Mouse (Mus musculus): ENCODE data around the gene B430306N03Rik. TPM values are rescaled to one million over a fixed set of nuclear protein-coding genes. Genes with fewer than 3 reads are reported as not detected.

B430306N03Rik gene
- polyA plus RNA-seq, 1 experiment from 2014 or later = 0.03 TPM

DNA sequence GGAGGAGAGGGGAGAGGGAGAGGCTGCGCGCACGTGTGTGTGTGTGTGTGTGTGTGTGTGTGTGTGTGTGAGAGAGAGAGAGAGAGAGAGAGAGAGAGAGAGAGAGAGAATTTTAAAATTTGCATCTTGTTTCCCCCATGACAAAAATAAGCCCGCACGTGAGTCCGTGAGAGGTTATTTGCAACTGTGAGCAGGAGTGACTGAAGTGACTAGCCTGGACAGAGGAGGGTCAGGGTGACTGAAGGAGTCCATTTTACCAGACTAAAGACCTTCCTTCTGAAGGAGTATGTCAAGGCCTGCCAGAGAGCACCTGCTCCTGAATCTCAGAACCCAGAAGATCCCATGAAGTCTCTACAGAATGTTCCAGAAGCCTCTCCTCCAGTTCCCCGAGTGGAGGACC lies 16.2 kb upstream of the B430306N03Rik start:
- H3K27me3 ChIP-seq (ENCODE audit: control insufficient read depth, insufficient read depth, low read length) = no peaks in the 10 kb centered on the region
- no peaks in the 10 kb centered on the region for H3K9me3 ChIP-seq (ENCODE audit: control insufficient read depth, low read length)
- H3K36me3 ChIP-seq (ENCODE audit: control insufficient read depth, insufficient read depth, low read length) = no peaks in the 10 kb centered on the region
- H3K9ac ChIP-seq (ENCODE audit: low read length) = no peak overlapping the region
- DNase-seq (ENCODE audit: low spot score, missing footprints) = no peak
- no peak overlapping the region for H3K27ac ChIP-seq (ENCODE audit: low read depth, low read length)
- H3K4me2 ChIP-seq = no peak overlapping the region
- 65% methylated on average over 7 of the region's 7 CpGs for WGBS
- H3K4me3 ChIP-seq (ENCODE audit: low read depth, low read length) = no peak overlapping the region
- ATAC-seq (ENCODE audit: low FRiP score) = no peak
- no peaks in the 10 kb centered on the region for H3K4me1 ChIP-seq (ENCODE audit: control insufficient read depth, insufficient read depth, low read length)

DNA sequence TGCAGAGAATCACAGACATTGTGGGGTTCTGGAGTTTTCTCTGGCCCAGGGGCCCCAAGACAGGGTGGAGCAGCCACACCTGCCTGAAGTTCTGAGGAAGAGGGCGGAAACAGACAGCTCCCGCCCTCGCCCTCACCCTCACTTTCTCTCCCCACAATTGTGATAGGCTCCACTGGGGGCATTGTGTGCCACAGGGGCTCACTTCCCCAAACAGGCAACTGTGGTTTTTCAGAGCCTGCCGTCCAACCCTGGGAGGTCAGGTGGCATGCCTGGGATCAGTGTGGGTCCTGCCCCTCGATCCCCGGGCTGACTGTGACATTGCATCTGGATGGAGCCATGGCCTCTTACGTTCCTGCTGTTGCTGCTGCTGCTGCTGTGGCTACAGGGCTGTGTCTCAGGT lies 15.7 kb upstream of the B430306N03Rik start:
- no peak for DNase-seq (ENCODE audit: low spot score, missing footprints)
- H3K4me1 ChIP-seq (ENCODE audit: control insufficient read depth, insufficient read depth, low read length) = no peaks in the 10 kb centered on the region
- no peaks in the 10 kb centered on the region for H3K9me3 ChIP-seq (ENCODE audit: control insufficient read depth, low read length)
- H3K36me3 ChIP-seq (ENCODE audit: control insufficient read depth, insufficient read depth, low read length) = no peaks in the 10 kb centered on the region
- H3K4me3 ChIP-seq (ENCODE audit: low read depth, low read length) = no peak overlapping the region
- ATAC-seq (ENCODE audit: low FRiP score) = no peak
- no peak overlapping the region for H3K27ac ChIP-seq (ENCODE audit: low read depth, low read length)
- 72% methylated on average over 7 of the region's 7 CpGs for WGBS
- H3K9ac ChIP-seq (ENCODE audit: low read length) = no peak overlapping the region
- no peak overlapping the region for H3K4me2 ChIP-seq
- no peaks in the 10 kb centered on the region for H3K27me3 ChIP-seq (ENCODE audit: control insufficient read depth, insufficient read depth, low read length)

DNA sequence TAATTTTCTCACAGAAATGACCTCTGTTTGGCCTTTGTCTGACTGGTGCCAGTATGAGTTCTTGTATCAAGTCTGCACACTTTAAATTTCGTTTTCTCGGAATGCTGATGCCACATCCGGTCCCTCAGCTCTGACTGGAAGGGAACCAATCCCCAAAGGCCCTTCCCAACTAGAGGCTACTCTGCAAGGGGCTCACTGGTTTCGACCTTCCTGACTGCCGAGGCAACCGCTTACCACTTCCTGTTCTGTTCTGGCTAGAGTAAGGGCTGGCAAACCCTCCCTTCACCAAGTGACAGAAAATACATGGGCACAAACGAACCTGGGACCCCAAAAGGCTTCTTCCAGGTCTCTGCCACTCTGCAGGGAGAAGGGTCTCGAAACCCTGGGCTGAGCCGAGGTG lies 15.1 kb upstream of the B430306N03Rik start:
- 84% methylated on average over 9 of the region's 9 CpGs for WGBS
- ATAC-seq (ENCODE audit: low FRiP score) (no peak), DNase-seq (ENCODE audit: low spot score, missing footprints) (no peak)
- no peak overlapping the region for H3K27ac ChIP-seq (ENCODE audit: low read depth, low read length)
- H3K9me3 ChIP-seq (ENCODE audit: control insufficient read depth, low read length) = no peaks in the 10 kb centered on the region
- H3K36me3 ChIP-seq (ENCODE audit: control insufficient read depth, insufficient read depth, low read length) = no peaks in the 10 kb centered on the region
- H3K27me3 ChIP-seq (ENCODE audit: control insufficient read depth, insufficient read depth, low read length) = no peaks in the 10 kb centered on the region
- H3K4me3 ChIP-seq (ENCODE audit: low read depth, low read length) = no peak overlapping the region
- no peak overlapping the region for H3K4me2 ChIP-seq
- H3K4me1 ChIP-seq (ENCODE audit: control insufficient read depth, insufficient read depth, low read length) = no peaks in the 10 kb centered on the region
- H3K9ac ChIP-seq (ENCODE audit: low read length) = no peak overlapping the region

DNA sequence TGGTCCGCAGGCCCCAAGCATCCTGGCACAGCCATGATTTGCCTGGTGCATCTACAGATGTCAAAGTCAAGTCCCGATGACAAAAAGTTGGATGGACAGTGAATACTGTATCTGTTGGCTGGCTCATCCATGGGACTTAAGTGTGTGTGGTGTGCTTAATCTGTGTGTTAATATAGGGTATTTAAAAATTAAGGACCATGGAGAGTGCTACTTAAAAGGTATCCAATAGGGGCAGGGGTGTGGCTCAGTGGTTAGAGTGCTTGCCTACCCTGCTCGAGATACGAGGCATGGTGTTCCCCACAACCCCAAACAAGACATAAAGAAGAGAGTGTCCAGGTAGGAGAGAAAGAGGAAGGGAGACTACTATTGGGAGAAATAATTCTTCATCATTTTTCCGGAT lies 14.1 kb upstream of the B430306N03Rik start:
- Histone ChIP-seq H3K4me3 (ENCODE audit: low read depth, low read length) (no peak overlapping the region), H3K36me3 (ENCODE audit: control insufficient read depth, insufficient read depth, low read length) (no peaks in the 10 kb centered on the region), H3K27me3 (ENCODE audit: control insufficient read depth, insufficient read depth, low read length) (no peaks in the 10 kb centered on the region), H3K4me1 (ENCODE audit: control insufficient read depth, insufficient read depth, low read length) (no peaks in the 10 kb centered on the region), H3K4me2 (no peak overlapping the region), H3K9me3 (ENCODE audit: control insufficient read depth, low read length) (no peaks in the 10 kb centered on the region), H3K9ac (ENCODE audit: low read length) (no peak overlapping the region), H3K27ac (ENCODE audit: low read depth, low read length) (no peak overlapping the region)
- no peak for ATAC-seq (ENCODE audit: low FRiP score)
- 91% methylated on average over 5 of the region's 5 CpGs for WGBS
- DNase-seq (ENCODE audit: low spot score, missing footprints) = no peak

DNA sequence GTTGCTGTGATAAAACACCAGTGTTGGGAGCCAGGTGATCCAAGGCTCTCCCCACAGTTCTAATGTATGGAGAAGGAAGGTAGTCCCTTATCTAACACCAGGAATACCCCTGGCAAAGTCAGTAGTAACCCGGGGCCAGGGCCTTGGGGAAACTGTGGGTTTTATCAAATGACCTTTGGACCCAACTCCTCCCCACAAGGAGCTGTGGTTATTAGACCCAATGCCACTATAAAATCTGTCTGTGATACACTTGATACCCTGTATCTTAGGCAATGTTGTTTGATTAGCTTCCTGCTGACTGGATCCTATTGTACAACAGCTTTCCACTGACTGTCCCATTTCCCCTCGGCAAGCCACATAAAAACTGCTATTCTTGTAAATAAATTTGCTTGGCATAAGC lies 3.8 kb upstream of the B430306N03Rik start:
- Histone ChIP-seq H3K9me3 (ENCODE audit: control insufficient read depth, low read length) (no peaks in the 10 kb centered on the region), H3K4me3 (ENCODE audit: low read depth, low read length) (no peak overlapping the region), H3K4me1 (ENCODE audit: control insufficient read depth, insufficient read depth, low read length) (no peaks in the 10 kb centered on the region), H3K4me2 (no peak overlapping the region), H3K27ac (ENCODE audit: low read depth, low read length) (no peak overlapping the region), H3K27me3 (ENCODE audit: control insufficient read depth, insufficient read depth, low read length) (no peaks in the 10 kb centered on the region), H3K9ac (ENCODE audit: low read length) (no peak overlapping the region), H3K36me3 (ENCODE audit: control insufficient read depth, insufficient read depth, low read length) (no peaks in the 10 kb centered on the region)
- WGBS = 75% methylated on average over 2 of the region's 2 CpGs
- DNase-seq (ENCODE audit: low spot score, missing footprints) (no peak), ATAC-seq (ENCODE audit: low FRiP score) (no peak)

DNA sequence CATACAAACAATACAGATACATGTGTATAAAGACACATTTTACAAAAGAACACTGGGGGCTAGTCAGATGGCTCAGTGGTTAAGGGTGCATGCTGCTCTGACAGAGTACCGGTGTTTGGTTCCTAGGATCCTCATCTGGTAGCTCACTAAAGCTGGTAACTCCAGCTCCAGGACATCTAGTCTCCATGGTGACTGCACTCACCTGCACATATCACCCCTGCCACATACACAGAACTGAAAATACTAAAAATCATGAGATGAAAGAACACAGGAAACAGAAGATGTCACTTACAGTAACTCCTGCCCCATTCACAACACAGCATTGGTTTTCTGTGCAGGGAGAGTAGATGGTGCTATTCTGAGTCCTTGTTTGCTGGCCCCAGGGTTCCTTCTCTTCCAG lies 2.7 kb downstream of the B430306N03Rik start:
- WGBS = 97% methylated on average over 1 of the region's 1 CpGs
- no peak for ATAC-seq (ENCODE audit: low FRiP score)

DNA sequence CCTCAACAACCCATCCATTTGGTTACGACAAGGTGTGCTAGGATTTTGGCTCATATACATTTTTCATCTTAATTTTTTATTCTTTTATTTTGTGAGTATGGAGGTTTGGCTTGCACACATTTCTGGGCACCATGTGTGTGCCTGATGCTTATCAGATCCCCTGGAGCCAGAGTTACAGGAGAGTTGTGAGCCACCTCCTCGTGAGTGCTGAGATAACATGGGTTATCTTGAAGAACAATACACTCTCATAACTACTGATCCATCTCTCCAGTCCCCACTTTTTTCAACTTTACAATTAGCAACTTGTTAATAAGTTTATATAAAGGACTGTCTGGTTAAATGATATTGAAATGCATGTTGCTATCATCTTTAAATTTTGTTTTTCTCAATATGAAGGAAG lies 5.3 kb downstream of the B430306N03Rik start:
- H3K9ac ChIP-seq (ENCODE audit: low read length) = no peak overlapping the region
- H3K27ac ChIP-seq (ENCODE audit: low read depth, low read length) = no peak overlapping the region
- H3K4me3 ChIP-seq (ENCODE audit: low read depth, low read length) = no peak overlapping the region
- ATAC-seq (ENCODE audit: low FRiP score) (no peak), DNase-seq (ENCODE audit: low spot score, missing footprints) (no peak)
- no peaks in the 10 kb centered on the region for H3K36me3 ChIP-seq (ENCODE audit: control insufficient read depth, insufficient read depth, low read length)
- H3K27me3 ChIP-seq (ENCODE audit: control insufficient read depth, insufficient read depth, low read length) = no peaks in the 10 kb centered on the region
- no peaks in the 10 kb centered on the region for H3K9me3 ChIP-seq (ENCODE audit: control insufficient read depth, low read length)
- no peaks in the 10 kb centered on the region for H3K4me1 ChIP-seq (ENCODE audit: control insufficient read depth, insufficient read depth, low read length)
- WGBS = 83% methylated on average over 2 of the region's 2 CpGs
- H3K4me2 ChIP-seq = no peak overlapping the region

More for the DNA sequence above, 2.7 kb downstream of the B430306N03Rik start:
- H3K27ac ChIP-seq (ENCODE audit: low read depth, low read length) = no peak overlapping the region
- H3K9me3 ChIP-seq (ENCODE audit: control insufficient read depth, low read length) = no peaks in the 10 kb centered on the region
- H3K4me3 ChIP-seq (ENCODE audit: low read depth, low read length) = no peak overlapping the region
- H3K36me3 ChIP-seq (ENCODE audit: control insufficient read depth, insufficient read depth, low read length) = no peaks in the 10 kb centered on the region
- H3K4me2 ChIP-seq = no peak overlapping the region
- H3K9ac ChIP-seq (ENCODE audit: low read length) = no peak overlapping the region
- no peaks in the 10 kb centered on the region for H3K4me1 ChIP-seq (ENCODE audit: control insufficient read depth, insufficient read depth, low read length)
- no peaks in the 10 kb centered on the region for H3K27me3 ChIP-seq (ENCODE audit: control insufficient read depth, insufficient read depth, low read length)
- no peak for DNase-seq (ENCODE audit: low spot score, missing footprints)

DNA sequence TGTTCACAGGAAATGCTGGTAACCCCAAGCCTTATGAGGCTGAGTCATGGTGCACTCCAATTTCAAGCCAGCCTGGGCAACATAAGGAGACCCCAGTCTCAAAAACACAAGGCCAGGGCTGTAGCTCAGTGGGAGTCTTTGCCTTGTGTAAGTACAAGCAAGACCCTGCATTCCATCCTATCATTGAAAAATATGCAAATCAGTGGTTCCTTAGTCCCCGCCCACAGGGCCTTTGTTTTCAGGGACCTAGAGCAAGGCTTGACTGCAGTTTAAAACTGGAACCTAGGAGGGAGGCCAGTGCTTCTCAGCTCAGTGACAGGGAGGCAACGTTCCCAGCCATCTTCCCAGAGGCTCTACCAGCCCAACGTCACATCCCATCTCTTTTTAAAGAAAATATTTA lies 7.3 kb downstream of the B430306N03Rik start:
- ATAC-seq (ENCODE audit: low FRiP score) (no peak), DNase-seq (ENCODE audit: low spot score, missing footprints) (no peak)
- no peak overlapping the region for H3K4me3 ChIP-seq (ENCODE audit: low read depth, low read length)
- H3K27me3 ChIP-seq (ENCODE audit: control insufficient read depth, insufficient read depth, low read length) = no peaks in the 10 kb centered on the region
- no peak overlapping the region for H3K4me2 ChIP-seq
- H3K27ac ChIP-seq (ENCODE audit: low read depth, low read length) = no peak overlapping the region
- 70% methylated on average over 3 of the region's 3 CpGs for WGBS
- no peaks in the 10 kb centered on the region for H3K9me3 ChIP-seq (ENCODE audit: control insufficient read depth, low read length)
- H3K9ac ChIP-seq (ENCODE audit: low read length) = no peak overlapping the region
- no peaks in the 10 kb centered on the region for H3K36me3 ChIP-seq (ENCODE audit: control insufficient read depth, insufficient read depth, low read length)
- H3K4me1 ChIP-seq (ENCODE audit: control insufficient read depth, insufficient read depth, low read length) = no peaks in the 10 kb centered on the region

DNA sequence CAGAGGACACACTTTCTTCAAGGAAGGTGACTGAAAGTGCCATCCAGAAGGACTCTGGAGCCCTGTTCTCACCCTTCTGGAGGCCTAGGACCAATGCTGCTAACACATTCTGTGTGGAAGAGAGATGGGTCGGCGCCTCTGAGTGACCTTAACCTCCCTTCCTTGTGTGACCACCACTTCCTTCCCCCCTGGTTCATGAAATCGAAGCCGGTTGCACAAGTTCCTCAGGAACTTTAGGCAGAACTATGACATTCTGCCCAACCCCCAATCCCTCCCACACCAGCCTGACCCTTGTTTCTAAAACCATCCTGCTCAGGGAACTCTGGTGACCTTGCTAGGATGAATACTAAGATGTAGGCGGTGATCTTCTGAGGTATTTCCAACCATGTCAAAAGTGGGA lies 8.3 kb downstream of the B430306N03Rik start:
- Histone ChIP-seq H3K27ac (ENCODE audit: low read depth, low read length) (no peak overlapping the region), H3K4me1 (ENCODE audit: control insufficient read depth, insufficient read depth, low read length) (no peaks in the 10 kb centered on the region)

DNA sequence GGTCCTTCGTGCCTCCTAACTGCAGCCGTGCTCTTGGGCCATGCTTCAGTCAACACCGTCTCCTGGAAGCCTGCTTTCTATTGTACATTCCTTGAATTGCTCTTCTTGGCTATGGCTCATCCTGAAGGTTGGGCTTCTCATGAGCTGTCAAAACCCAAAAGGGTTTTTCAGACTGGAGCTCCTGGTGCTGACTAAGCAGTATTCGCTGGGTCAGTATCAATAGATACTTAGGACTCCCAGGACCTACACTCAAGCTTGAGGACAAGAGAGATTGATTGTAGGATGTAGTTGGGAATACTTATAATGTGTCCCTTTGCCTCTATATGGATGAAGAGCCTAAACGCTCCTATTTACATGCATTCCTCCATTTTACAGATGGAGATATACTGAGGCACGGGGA lies 9.2 kb downstream of the B430306N03Rik start:
- H3K4me1 ChIP-seq (ENCODE audit: control insufficient read depth, insufficient read depth, low read length) = no peaks in the 10 kb centered on the region
- no peak for ATAC-seq (ENCODE audit: low FRiP score)
- H3K4me2 ChIP-seq = no peak overlapping the region
- H3K4me3 ChIP-seq (ENCODE audit: low read depth, low read length) = no peak overlapping the region
- no peaks in the 10 kb centered on the region for H3K27me3 ChIP-seq (ENCODE audit: control insufficient read depth, insufficient read depth, low read length)
- no peak overlapping the region for H3K27ac ChIP-seq (ENCODE audit: low read depth, low read length)
- H3K9me3 ChIP-seq (ENCODE audit: control insufficient read depth, low read length) = no peaks in the 10 kb centered on the region
- no peaks in the 10 kb centered on the region for H3K36me3 ChIP-seq (ENCODE audit: control insufficient read depth, insufficient read depth, low read length)
- no peak for DNase-seq (ENCODE audit: low spot score, missing footprints)
- H3K9ac ChIP-seq (ENCODE audit: low read length) = no peak overlapping the region
- 91% methylated on average over 6 of the region's 6 CpGs for WGBS

More for the DNA sequence above, 8.3 kb downstream of the B430306N03Rik start:
- ATAC-seq (ENCODE audit: low FRiP score) (no peak), DNase-seq (ENCODE audit: low spot score, missing footprints) (no peak)
- 93% methylated on average over 5 of the region's 5 CpGs for WGBS
- Histone ChIP-seq H3K36me3 (ENCODE audit: control insufficient read depth, insufficient read depth, low read length) (no peaks in the 10 kb centered on the region), H3K4me3 (ENCODE audit: low read depth, low read length) (no peak overlapping the region), H3K9me3 (ENCODE audit: control insufficient read depth, low read length) (no peaks in the 10 kb centered on the region), H3K9ac (ENCODE audit: low read length) (no peak overlapping the region), H3K27me3 (ENCODE audit: control insufficient read depth, insufficient read depth, low read length) (no peaks in the 10 kb centered on the region), H3K4me2 (no peak overlapping the region)

Data from midbrain, embryonic 11.5 days (tissue).